Mouse (Mus musculus): ENCODE data around the gene Dct. TPM values are rescaled to one million over a fixed set of nuclear protein-coding genes. Genes with fewer than 3 reads are reported as not detected.

The Dct gene
- polyA plus RNA-seq, 1 experiment from 2014 or later = 8.7 TPM

DNA sequence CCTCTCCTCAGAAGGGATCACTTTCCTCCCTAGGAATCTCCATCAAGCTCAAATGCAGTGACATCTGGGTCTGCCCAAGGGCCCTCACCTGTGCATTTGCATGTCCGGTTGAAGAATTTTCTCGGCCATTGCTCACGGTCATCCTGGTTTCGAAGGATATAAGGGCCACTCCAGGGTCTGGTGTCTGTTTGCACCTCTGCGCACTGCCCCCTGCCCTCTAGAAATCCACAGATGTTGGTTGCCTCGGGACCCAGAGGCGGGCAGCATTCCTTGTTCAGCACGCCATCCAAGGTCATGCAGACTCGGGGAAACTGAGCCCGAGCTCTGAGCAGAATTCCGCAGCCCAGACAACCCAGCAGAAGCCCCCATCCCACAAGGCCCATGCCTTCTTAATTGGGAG, 648 bp downstream of the Dct start:
- H3K4me1 ChIP-seq (ENCODE audit: control insufficient read depth, insufficient read depth, low read length) = peaks cover 13% of the 10 kb centered on the region
- ATAC-seq (peak; percentile 32; the same call in 1 of the 2 replicates), DNase-seq (ENCODE audit: low spot score) (no peak)
- H3K9ac ChIP-seq (ENCODE audit: low read length) = peak overlapping the region; percentile 40; the same call in 1 of the 2 replicates
- no peaks in the 10 kb centered on the region for H3K36me3 ChIP-seq (ENCODE audit: control insufficient read depth, insufficient read depth, low read length)
- 41% methylated on average over 11 of the region's 11 CpGs for WGBS
- H3K4me3 ChIP-seq (ENCODE audit: low read depth, low read length) = no peak overlapping the region
- no peaks in the 10 kb centered on the region for H3K27me3 ChIP-seq (replicated peaks; ENCODE audit: control insufficient read depth, insufficient read depth, low read length)
- H3K4me2 ChIP-seq (ENCODE audit: low read length) = peak overlapping the region; percentile 26
- H3K27ac ChIP-seq (ENCODE audit: low read depth, low read length) = peak overlapping the region; percentile 72
- no peaks in the 10 kb centered on the region for H3K9me3 ChIP-seq (replicated peaks; ENCODE audit: control insufficient read depth, low read length)

DNA sequence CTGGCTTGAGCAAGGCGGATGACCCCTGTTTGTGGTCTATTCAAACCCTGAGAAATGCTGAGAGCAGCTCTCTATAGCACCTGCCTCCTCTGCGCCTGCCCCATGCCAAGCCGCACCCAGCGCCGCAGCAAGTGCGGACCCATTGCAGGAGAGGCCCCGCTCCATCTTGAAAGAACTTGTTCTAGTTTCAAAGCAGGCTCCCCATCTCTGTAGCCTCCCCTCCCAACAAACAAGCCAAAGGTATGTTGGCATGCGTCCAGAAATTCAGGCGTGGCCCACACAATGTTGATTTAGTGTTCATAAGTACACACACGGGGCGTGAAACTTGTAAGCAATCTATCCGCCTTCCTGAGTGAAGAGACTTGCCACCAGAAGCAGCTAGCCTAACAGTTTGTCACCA, 1.1 kb downstream of the Dct start:
- Histone ChIP-seq H3K9me3 (replicated peaks; ENCODE audit: control insufficient read depth, low read length) (no peaks in the 10 kb centered on the region), H3K36me3 (ENCODE audit: control insufficient read depth, insufficient read depth, low read length) (no peaks in the 10 kb centered on the region), H3K27me3 (replicated peaks; ENCODE audit: control insufficient read depth, insufficient read depth, low read length) (no peaks in the 10 kb centered on the region), H3K27ac (ENCODE audit: low read depth, low read length) (peak overlapping the region; percentile 72), H3K4me2 (ENCODE audit: low read length) (peak overlapping the region; percentile 26), H3K4me1 (ENCODE audit: control insufficient read depth, insufficient read depth, low read length) (peaks cover 13% of the 10 kb centered on the region), H3K9ac (ENCODE audit: low read length) (no peak overlapping the region; the same call in 1 of the 2 replicates), H3K4me3 (ENCODE audit: low read depth, low read length) (no peak overlapping the region)
- DNase-seq (ENCODE audit: low spot score) = no peak
- 41% methylated on average over 12 of the region's 12 CpGs for WGBS
- no peak for ATAC-seq

DNA sequence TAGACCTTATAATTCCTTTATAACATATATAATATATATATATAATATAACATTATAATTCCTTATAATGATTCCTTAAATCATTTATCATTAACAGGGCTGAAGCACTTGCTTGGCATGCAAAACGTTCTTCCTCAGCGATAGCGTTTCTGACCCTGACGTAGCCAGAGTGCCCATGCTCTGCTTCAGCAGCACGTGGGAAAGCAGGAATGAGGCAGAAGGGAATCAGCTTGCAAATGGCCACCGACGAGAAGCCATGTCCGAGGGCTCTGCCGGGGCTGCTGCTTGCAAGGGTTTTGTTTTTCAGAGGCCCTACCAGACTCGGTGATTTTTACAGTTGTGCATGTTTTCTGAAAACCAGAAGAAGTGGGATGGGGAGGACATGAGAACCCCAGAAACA, 1.6 kb downstream of the Dct start:
- DNase-seq (ENCODE audit: low spot score) (no peak), ATAC-seq (no peak)
- H3K4me1 ChIP-seq (ENCODE audit: control insufficient read depth, insufficient read depth, low read length) = peaks cover 13% of the 10 kb centered on the region
- H3K4me3 ChIP-seq (ENCODE audit: low read depth, low read length) = no peak overlapping the region
- 0 out of 2 replicates have a peak overlapping the region, but pooled peaks have one; percentile 39 for H3K27ac ChIP-seq (ENCODE audit: low read depth, low read length)
- no peaks in the 10 kb centered on the region for H3K9me3 ChIP-seq (replicated peaks; ENCODE audit: control insufficient read depth, low read length)
- no peak overlapping the region for H3K9ac ChIP-seq (ENCODE audit: low read length)
- peak overlapping the region; percentile 26; the same call in 1 of the 2 replicates for H3K4me2 ChIP-seq (ENCODE audit: low read length)
- H3K36me3 ChIP-seq (ENCODE audit: control insufficient read depth, insufficient read depth, low read length) = no peaks in the 10 kb centered on the region
- WGBS = 46% methylated on average over 10 of the region's 10 CpGs
- no peaks in the 10 kb centered on the region for H3K27me3 ChIP-seq (replicated peaks; ENCODE audit: control insufficient read depth, insufficient read depth, low read length)

DNA sequence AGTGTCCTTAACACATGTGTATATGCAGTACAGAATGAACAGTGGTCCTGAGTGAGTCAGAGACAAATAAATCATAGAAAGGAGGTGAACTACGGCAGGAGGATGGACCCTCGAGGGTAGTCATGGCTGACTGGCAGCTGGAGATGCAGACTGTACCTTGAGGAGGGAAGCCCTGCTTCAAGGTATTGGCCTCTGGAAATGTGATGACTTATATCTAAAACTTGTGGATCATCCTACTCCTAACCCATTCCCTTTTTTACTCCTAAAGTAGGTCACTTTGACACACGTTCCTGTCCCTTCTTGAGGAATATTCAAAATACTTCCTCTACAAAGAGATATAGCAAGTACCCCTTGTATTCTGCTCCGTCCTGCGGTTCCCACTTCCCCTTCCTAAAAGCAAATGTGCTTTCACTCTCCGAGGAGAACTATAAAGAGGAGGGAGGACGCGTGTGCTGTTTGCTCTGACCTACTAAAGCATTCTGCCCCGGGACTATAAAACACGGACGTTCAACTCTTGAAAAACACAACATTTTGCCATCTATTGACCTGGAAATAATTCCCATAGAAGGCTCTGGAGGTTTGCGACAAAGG, 2.3 kb downstream of the Dct start:
- Histone ChIP-seq H3K4me1 (ENCODE audit: control insufficient read depth, insufficient read depth, low read length) (peaks cover 13% of the 10 kb centered on the region), H3K36me3 (ENCODE audit: control insufficient read depth, insufficient read depth, low read length) (no peaks in the 10 kb centered on the region), H3K4me2 (ENCODE audit: low read length) (peak overlapping the region; percentile 26), H3K9ac (ENCODE audit: low read length) (peak overlapping the region; percentile 2; the same call in 1 of the 2 replicates), H3K27me3 (replicated peaks; ENCODE audit: control insufficient read depth, insufficient read depth, low read length) (no peaks in the 10 kb centered on the region), H3K27ac (ENCODE audit: low read depth, low read length) (no peak overlapping the region), H3K4me3 (ENCODE audit: low read depth, low read length) (no peak overlapping the region), H3K9me3 (replicated peaks; ENCODE audit: control insufficient read depth, low read length) (no peaks in the 10 kb centered on the region)
- ATAC-seq (no peak), DNase-seq (ENCODE audit: low spot score) (no peak)
- 38% methylated on average over 12 of the region's 12 CpGs for WGBS

DNA sequence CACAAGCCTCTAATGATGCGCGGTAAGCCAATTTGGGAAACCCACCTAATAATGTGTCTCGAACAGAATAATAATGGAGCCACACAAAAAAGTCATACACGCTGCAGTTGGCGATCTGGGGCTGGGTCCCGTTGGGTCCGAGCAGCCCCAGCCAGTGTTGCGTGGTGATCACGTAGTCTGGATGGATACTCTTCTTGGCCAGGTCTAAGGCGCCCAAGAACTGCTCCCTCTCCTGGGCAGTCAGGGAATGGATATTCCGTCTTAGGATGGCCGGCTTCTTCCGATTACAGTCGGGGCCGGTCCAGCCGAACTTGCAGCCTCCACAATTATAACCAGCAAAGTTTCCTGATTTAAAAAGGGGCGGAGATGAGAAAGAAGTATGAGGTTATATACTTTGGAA, 9.1 kb downstream of the Dct start:
- Histone ChIP-seq H3K4me3 (ENCODE audit: low read depth, low read length) (no peak overlapping the region), H3K9me3 (replicated peaks; ENCODE audit: control insufficient read depth, low read length) (no peaks in the 10 kb centered on the region), H3K4me1 (ENCODE audit: control insufficient read depth, insufficient read depth, low read length) (no peaks in the 10 kb centered on the region; the same call in 1 of the 2 replicates), H3K36me3 (ENCODE audit: control insufficient read depth, insufficient read depth, low read length) (no peaks in the 10 kb centered on the region), H3K27me3 (replicated peaks; ENCODE audit: control insufficient read depth, insufficient read depth, low read length) (no peaks in the 10 kb centered on the region), H3K9ac (ENCODE audit: low read length) (no peak overlapping the region), H3K27ac (ENCODE audit: low read depth, low read length) (no peak overlapping the region), H3K4me2 (ENCODE audit: low read length) (peak overlapping the region; percentile 20; the same call in 1 of the 2 replicates)
- WGBS = 56% methylated on average over 17 of the region's 17 CpGs
- ATAC-seq (peak; percentile 40; the same call in 1 of the 2 replicates), DNase-seq (ENCODE audit: low spot score) (no peak)

DNA sequence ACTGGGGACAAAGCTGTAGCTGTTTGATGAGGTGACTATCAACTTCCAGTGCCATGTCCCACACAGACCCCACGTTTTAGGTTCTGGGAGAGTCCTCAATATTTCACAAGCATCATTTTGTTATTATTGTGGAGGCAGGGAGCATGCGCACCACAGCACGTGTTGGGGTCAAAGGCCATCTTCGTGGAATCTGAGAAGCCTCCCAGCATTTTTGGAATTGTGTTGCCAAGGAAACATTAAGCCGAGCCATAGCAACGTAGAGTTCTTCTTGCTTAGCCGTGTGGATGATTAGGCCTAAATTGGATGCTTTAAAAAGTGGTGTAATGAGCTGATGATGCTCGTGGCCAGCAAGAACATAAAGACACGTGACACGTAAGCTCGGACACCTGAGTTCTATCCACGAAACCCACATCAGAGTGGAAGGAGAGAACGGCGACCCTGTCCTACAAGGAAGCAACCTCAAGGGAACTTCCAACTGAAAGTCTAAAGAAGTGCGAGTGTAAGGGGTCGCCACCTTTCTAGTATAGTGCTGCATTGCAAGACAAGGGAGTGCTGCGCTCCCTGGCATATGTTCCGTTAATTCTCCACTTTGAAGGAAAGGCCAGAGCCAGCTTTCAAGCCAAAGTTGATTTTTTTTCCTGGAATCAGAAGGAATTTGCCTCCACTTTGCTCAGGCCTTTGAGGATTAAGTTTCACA, 9.8 kb downstream of the Dct start:
- no peak overlapping the region for H3K27ac ChIP-seq (ENCODE audit: low read depth, low read length)
- no peak overlapping the region for H3K9ac ChIP-seq (ENCODE audit: low read length)
- ATAC-seq (peak; percentile 32; the same call in 1 of the 2 replicates), DNase-seq (ENCODE audit: low spot score) (peak; percentile 46)
- H3K4me1 ChIP-seq (ENCODE audit: control insufficient read depth, insufficient read depth, low read length) = no peaks in the 10 kb centered on the region; the same call in 1 of the 2 replicates
- H3K27me3 ChIP-seq (replicated peaks; ENCODE audit: control insufficient read depth, insufficient read depth, low read length) = no peaks in the 10 kb centered on the region
- WGBS = 37% methylated on average over 18 of the region's 18 CpGs
- H3K36me3 ChIP-seq (ENCODE audit: control insufficient read depth, insufficient read depth, low read length) = no peaks in the 10 kb centered on the region
- no peak overlapping the region for H3K4me3 ChIP-seq (ENCODE audit: low read depth, low read length)
- no peaks in the 10 kb centered on the region for H3K9me3 ChIP-seq (replicated peaks; ENCODE audit: control insufficient read depth, low read length)
- H3K4me2 ChIP-seq (ENCODE audit: low read length) = no peak overlapping the region

DNA sequence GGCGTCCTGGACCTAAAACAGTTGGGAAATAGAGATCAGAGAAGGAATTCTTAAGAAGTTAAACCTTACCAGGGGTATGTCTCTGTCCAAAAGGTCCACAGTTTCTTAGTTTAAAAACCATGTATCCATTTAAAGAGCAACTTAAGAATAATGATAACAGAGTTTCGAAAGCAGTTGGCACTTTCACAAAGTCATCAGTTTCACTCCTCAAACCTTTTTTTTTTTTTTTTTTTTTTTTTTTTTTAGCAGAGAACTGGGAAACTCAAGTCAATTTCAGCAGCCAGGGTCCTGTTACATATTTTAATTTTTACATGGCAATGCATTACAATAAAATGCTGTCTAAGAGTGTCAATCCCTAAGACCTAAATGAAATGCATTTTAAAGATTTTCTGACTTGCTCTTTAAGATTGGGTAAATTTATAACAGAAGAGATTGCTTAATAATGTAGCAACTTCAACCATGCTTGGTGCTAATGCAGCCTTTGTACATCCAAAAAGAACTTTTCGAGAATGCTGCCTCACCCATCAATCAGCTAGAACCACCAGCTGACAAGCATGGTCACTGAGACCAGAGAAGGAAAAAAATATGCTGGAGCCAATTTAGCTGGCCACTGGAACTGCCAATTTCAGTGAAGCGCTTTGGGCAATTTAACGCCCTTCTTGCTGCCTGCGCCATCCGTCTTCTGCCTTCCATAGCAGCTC, 11.3 kb downstream of the Dct start:
- Histone ChIP-seq H3K36me3 (ENCODE audit: control insufficient read depth, insufficient read depth, low read length) (no peaks in the 10 kb centered on the region), H3K9ac (ENCODE audit: low read length) (no peak overlapping the region), H3K27me3 (replicated peaks; ENCODE audit: control insufficient read depth, insufficient read depth, low read length) (no peaks in the 10 kb centered on the region), H3K4me3 (ENCODE audit: low read depth, low read length) (no peak overlapping the region), H3K4me2 (ENCODE audit: low read length) (no peak overlapping the region), H3K4me1 (ENCODE audit: control insufficient read depth, insufficient read depth, low read length) (no peaks in the 10 kb centered on the region; the same call in 1 of the 2 replicates), H3K9me3 (replicated peaks; ENCODE audit: control insufficient read depth, low read length) (no peaks in the 10 kb centered on the region), H3K27ac (ENCODE audit: low read depth, low read length) (no peak overlapping the region)
- 80% methylated on average over 7 of the region's 7 CpGs for WGBS
- DNase-seq (ENCODE audit: low spot score) (no peak), ATAC-seq (no peak)

DNA sequence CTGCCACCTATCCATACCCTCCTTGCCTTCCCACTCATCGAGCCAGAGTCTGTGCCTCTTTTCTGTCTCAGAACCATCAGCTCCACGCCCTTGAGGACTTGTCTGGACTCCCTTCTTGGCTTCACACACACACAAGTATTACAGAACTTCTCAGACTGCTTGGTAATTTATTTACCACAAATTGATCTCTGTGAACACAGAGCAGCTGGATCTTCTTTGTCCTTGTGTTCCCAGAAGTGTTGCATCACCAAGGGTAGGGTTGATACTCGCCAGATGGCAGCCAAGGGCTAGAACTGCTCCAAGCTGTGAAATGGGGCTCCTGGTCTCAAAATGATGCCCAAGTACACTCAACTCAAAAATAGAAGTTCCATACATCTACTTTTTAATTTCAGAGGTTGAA, 13.0 kb downstream of the Dct start:
- H3K4me2 ChIP-seq (ENCODE audit: low read length) = no peak overlapping the region
- no peaks in the 10 kb centered on the region for H3K36me3 ChIP-seq (ENCODE audit: control insufficient read depth, insufficient read depth, low read length)
- H3K27ac ChIP-seq (ENCODE audit: low read depth, low read length) = no peak overlapping the region
- ATAC-seq (no peak), DNase-seq (ENCODE audit: low spot score) (no peak)
- H3K9ac ChIP-seq (ENCODE audit: low read length) = no peak overlapping the region
- H3K4me1 ChIP-seq (ENCODE audit: control insufficient read depth, insufficient read depth, low read length) = no peaks in the 10 kb centered on the region; the same call in 1 of the 2 replicates
- H3K27me3 ChIP-seq (replicated peaks; ENCODE audit: control insufficient read depth, insufficient read depth, low read length) = no peaks in the 10 kb centered on the region
- 84% methylated on average over 3 of the region's 3 CpGs for WGBS
- H3K9me3 ChIP-seq (replicated peaks; ENCODE audit: control insufficient read depth, low read length) = no peaks in the 10 kb centered on the region
- no peak overlapping the region for H3K4me3 ChIP-seq (ENCODE audit: low read depth, low read length)
